Mouse (Mus musculus) intestine, embryonic 16.5 days (tissue): Measurements from ENCODE around the gene 9130409I23Rik. TPM values are rescaled to one million over a fixed set of nuclear protein-coding genes. Genes with fewer than 3 reads are reported as not detected.
A peak's percentile ranks its signal among the peaks of the same experiment; 100 is the strongest.

Source experiments
- ATAC-seq: fragments of 200-750 bp; cut with Nextera tagmentation; 2 replicates; pipeline ENCODE4 v1.8.0; 2017; ENCODE audit warnings: moderate TSS enrichment, moderate library complexity
- H3K27ac ChIP-seq: fragments of 300-500 bp; sonication (generic); 2 replicates; pipeline ENCODE4 v1.5.1; 2014; ENCODE audit warnings: mild to moderate bottlenecking, low read length
- H3K27me3 ChIP-seq: fragments of 300-500 bp; sonication (generic); replicated peaks from 2 replicates; pipeline ENCODE4 v1.6.1; 2014; ENCODE audit warnings: low read length, control low read depth, mixed read lengths; ENCODE audit not compliant: control insufficient read depth, insufficient read depth
- H3K36me3 ChIP-seq: fragments of 300-500 bp; sonication (generic); 2 replicates; pipeline ENCODE4 v1.6.1; 2014; ENCODE audit warnings: low read length, control low read depth; ENCODE audit not compliant: control insufficient read depth, insufficient read depth
- H3K4me1 ChIP-seq: fragments of 300-500 bp; sonication (generic); 2 replicates; pipeline ENCODE4 v1.6.1; 2014; ENCODE audit warnings: low read length, control low read depth, mixed read lengths; ENCODE audit not compliant: control insufficient read depth, insufficient read depth
- H3K4me2 ChIP-seq: fragments of 300-500 bp; sonication (generic); 2 replicates; pipeline ENCODE4 v1.6.1; 2014; ENCODE audit warnings: low read depth, low read length, control low read depth
- H3K4me3 ChIP-seq: fragments of 300-500 bp; sonication (generic); 2 replicates; pipeline ENCODE4 v1.5.1; 2014; ENCODE audit warnings: mild to moderate bottlenecking, low read length
- H3K9ac ChIP-seq: fragments of 300-500 bp; sonication (generic); 2 replicates; pipeline ENCODE4 v1.6.1; 2014; ENCODE audit warnings: low read depth, low read length
- H3K9me3 ChIP-seq: fragments of 300-500 bp; sonication (generic); 2 replicates; pipeline ENCODE4 v1.6.1; 2016; ENCODE audit warnings: low read length, control low read depth; ENCODE audit not compliant: control insufficient read depth
- WGBS: fragments of 180-500 bp; shearing (Covaris S2); extraction: QIAGEN DNeasy Blood & Tissue Kit; methylation state at CpG from one replicate; pipeline ENCODE4 v1.1.7; 2014; 5-methylcytosine and 5-hydroxymethylcytosine counted together
- polyA plus RNA-seq: library from polyadenylated mRNA; unstranded; fragments of >200 nt; fragmentation: Nextera tagmentation; extraction: Ambion mirVana; gene quantifications from 2 replicates; pipeline ENCODE4 v1.2.1, GENCODE M21; 2015

The 9130409I23Rik gene
- polyA plus RNA-seq, 1 experiment from 2014 or later = not detected

GRCm38 (mm10) chr1:181011601-181012000 is 39.4 kb upstream of the 9130409I23Rik start:
- H3K9me3 ChIP-seq = no peaks in the 10 kb centered on the region
- no peak overlapping the region for H3K9ac ChIP-seq
- no peaks in the 10 kb centered on the region for H3K27me3 ChIP-seq
- no peak overlapping the region for H3K4me2 ChIP-seq
- no peak overlapping the region for H3K4me3 ChIP-seq
- 71% methylated on average over 5 of the region's 5 CpGs for WGBS
- H3K4me1 ChIP-seq = peaks cover 11% of the 10 kb centered on the region
- no peak for ATAC-seq
- H3K36me3 ChIP-seq = no peaks in the 10 kb centered on the region
- H3K27ac ChIP-seq = no peak overlapping the region

- ATAC-seq = no peak
- Histone ChIP-seq H3K4me1 (peaks cover 19% of the 10 kb centered on the region), H3K27ac (no peak overlapping the region), H3K4me2 (no peak overlapping the region), H3K9me3 (no peaks in the 10 kb centered on the region), H3K9ac (no peak overlapping the region), H3K27me3 (no peaks in the 10 kb centered on the region), H3K4me3 (no peak overlapping the region), H3K36me3 (no peaks in the 10 kb centered on the region)
- WGBS = 83% methylated on average over 3 of the region's 3 CpGs
Observed at GRCm38 (mm10) chr1:181012416-181012815, 38.6 kb upstream of the 9130409I23Rik start.

GRCm38 (mm10) chr1:181013446-181013845 is 37.6 kb upstream of the 9130409I23Rik start:
- ATAC-seq = no peak
- Histone ChIP-seq H3K9me3 (no peaks in the 10 kb centered on the region), H3K4me3 (no peak overlapping the region), H3K27me3 (no peaks in the 10 kb centered on the region), H3K9ac (no peak overlapping the region), H3K36me3 (no peaks in the 10 kb centered on the region), H3K27ac (no peak overlapping the region), H3K4me2 (no peak overlapping the region), H3K4me1 (peaks cover 21% of the 10 kb centered on the region)
- WGBS = 64% methylated on average over 6 of the region's 6 CpGs

- Histone ChIP-seq H3K4me1 (peaks cover 21% of the 10 kb centered on the region), H3K9ac (no peak overlapping the region), H3K4me3 (no peak overlapping the region), H3K36me3 (no peaks in the 10 kb centered on the region), H3K27me3 (no peaks in the 10 kb centered on the region), H3K27ac (no peak overlapping the region), H3K9me3 (no peaks in the 10 kb centered on the region), H3K4me2 (no peak overlapping the region)
- no peak for ATAC-seq
- WGBS = 75% methylated on average over 6 of the region's 6 CpGs
Observed at GRCm38 (mm10) chr1:181014731-181015500, 36.1 kb upstream of the 9130409I23Rik start.

- Histone ChIP-seq H3K9me3 (no peaks in the 10 kb centered on the region), H3K4me2 (no peak overlapping the region), H3K4me3 (no peak overlapping the region), H3K27me3 (no peaks in the 10 kb centered on the region), H3K4me1 (peaks cover 21% of the 10 kb centered on the region), H3K36me3 (no peaks in the 10 kb centered on the region), H3K9ac (no peak overlapping the region), H3K27ac (no peak overlapping the region)
- ATAC-seq = no peak
Observed at GRCm38 (mm10) chr1:181015558-181015957, 35.5 kb upstream of the 9130409I23Rik start.

- ATAC-seq = no peak
- 72% methylated on average over 4 of the region's 4 CpGs for WGBS
Observed at GRCm38 (mm10) chr1:181016045-181016444, 35.0 kb upstream of the 9130409I23Rik start.

GRCm38 (mm10) chr1:181016532-181017131 is 34.4 kb upstream of the 9130409I23Rik start:
- Histone ChIP-seq H3K27me3 (no peaks in the 10 kb centered on the region), H3K4me1 (peaks cover 21% of the 10 kb centered on the region), H3K27ac (peak overlapping the region; percentile 31), H3K4me3 (peak overlapping the region; percentile 54), H3K4me2 (peak overlapping the region; percentile 98), H3K9ac (peak overlapping the region; percentile 59), H3K36me3 (no peaks in the 10 kb centered on the region), H3K9me3 (no peaks in the 10 kb centered on the region)
- peak; percentile 52 for ATAC-seq
- WGBS = 4% methylated on average over 21 of the region's 21 CpGs

More at GRCm38 (mm10) chr1:181016045-181016444, 35.0 kb upstream of the 9130409I23Rik start:
- H3K4me3 ChIP-seq = no peak overlapping the region
- H3K9me3 ChIP-seq = no peaks in the 10 kb centered on the region
- no peaks in the 10 kb centered on the region for H3K27me3 ChIP-seq
- peaks cover 21% of the 10 kb centered on the region for H3K4me1 ChIP-seq
- no peak overlapping the region for H3K9ac ChIP-seq
- no peaks in the 10 kb centered on the region for H3K36me3 ChIP-seq
- no peak overlapping the region for H3K27ac ChIP-seq
- 0 out of 2 replicates have a peak overlapping the region, but pooled peaks have one; percentile 98 for H3K4me2 ChIP-seq

GRCm38 (mm10) chr1:181017212-181017711 is 33.8 kb upstream of the 9130409I23Rik start:
- Histone ChIP-seq H3K27me3 (no peaks in the 10 kb centered on the region), H3K36me3 (no peaks in the 10 kb centered on the region), H3K9ac (peak overlapping the region; percentile 59), H3K9me3 (no peaks in the 10 kb centered on the region), H3K27ac (peak overlapping the region; percentile 31; the same call in 1 of the 2 replicates), H3K4me1 (peaks cover 21% of the 10 kb centered on the region), H3K4me3 (peak overlapping the region; percentile 54), H3K4me2 (peak overlapping the region; percentile 98)
- 1% methylated on average over 21 of the region's 22 CpGs for WGBS
- peak; percentile 89 for ATAC-seq

GRCm38 (mm10) chr1:181017890-181018420 is 33.1 kb upstream of the 9130409I23Rik start:
- H3K27me3 ChIP-seq = no peaks in the 10 kb centered on the region
- no peak overlapping the region for H3K4me3 ChIP-seq
- no peak overlapping the region for H3K4me2 ChIP-seq
- no peak overlapping the region for H3K27ac ChIP-seq
- H3K9me3 ChIP-seq = no peaks in the 10 kb centered on the region
- peaks cover 21% of the 10 kb centered on the region for H3K4me1 ChIP-seq
- WGBS = 73% methylated on average over 13 of the region's 13 CpGs
- no peak overlapping the region for H3K9ac ChIP-seq
- no peaks in the 10 kb centered on the region for H3K36me3 ChIP-seq
- ATAC-seq = no peak
